Mouse (Mus musculus): ENCODE data around the gene Ropn1. TPM values are rescaled to one million over a fixed set of nuclear protein-coding genes. Genes with fewer than 3 reads are reported as not detected.
A peak's percentile ranks its signal among the peaks of the same experiment; 100 is the strongest.

The Ropn1 gene
- polyA plus RNA-seq, 1 experiment from 2014 or later, result not detected

DNA sequence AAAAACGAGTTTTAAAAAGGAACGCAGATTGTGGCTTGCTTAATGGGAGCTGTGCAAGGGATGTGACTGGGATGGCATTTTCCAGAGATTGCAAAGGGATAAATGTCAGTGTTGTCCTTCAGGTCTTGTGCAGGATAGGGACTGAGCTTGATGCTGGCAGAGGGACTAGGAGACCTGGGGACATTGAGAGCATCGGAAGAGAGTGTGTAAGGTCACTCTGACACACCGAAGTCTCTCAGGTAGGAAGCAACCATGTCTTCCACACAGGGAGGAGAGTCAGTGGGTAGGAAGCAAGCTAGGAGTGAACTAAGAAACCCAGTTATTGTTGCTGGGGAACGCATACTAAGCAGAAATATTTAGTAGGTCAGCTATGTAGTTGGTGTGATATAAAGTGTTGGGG lies 8.3 kb downstream of the Ropn1 start:
- H3K4me1 ChIP-seq, result peaks cover 12% of the 10 kb centered on the region
- no peaks in the 10 kb centered on the region for H3K27me3 ChIP-seq
- no peaks in the 10 kb centered on the region for H3K9me3 ChIP-seq
- peak; percentile 23; the same call in 1 of the 2 replicates for ATAC-seq (replicated peaks)
- peak overlapping the region; percentile 55 for H3K4me2 ChIP-seq (replicated peaks)
- H3K9ac ChIP-seq (replicated peaks), result peak overlapping the region; percentile 36
- WGBS, result 25% methylated on average over 5 of the region's 5 CpGs
- H3K27ac ChIP-seq (replicated peaks), result no peak overlapping the region
- peak overlapping the region; percentile 36 for H3K4me3 ChIP-seq
- H3K36me3 ChIP-seq, result no peaks in the 10 kb centered on the region

- peaks cover 12% of the 10 kb centered on the region for H3K4me1 ChIP-seq
- no peak overlapping the region for H3K27ac ChIP-seq (replicated peaks)
- no peak overlapping the region for H3K9ac ChIP-seq (replicated peaks)
- no peaks in the 10 kb centered on the region for H3K27me3 ChIP-seq
- H3K4me2 ChIP-seq (replicated peaks), result peak overlapping the region; percentile 55
- 0 out of 2 replicates have a peak, but pooled peaks have one; percentile 60 for ATAC-seq (replicated peaks)
- peak overlapping the region; percentile 36 for H3K4me3 ChIP-seq
- 44% methylated on average over 11 of the region's 11 CpGs for WGBS
- H3K36me3 ChIP-seq, result no peaks in the 10 kb centered on the region
- H3K9me3 ChIP-seq, result no peaks in the 10 kb centered on the region
Observed at GRCm38 (mm10) chr16:34658388-34658787, 8.7 kb downstream of the Ropn1 start.

DNA sequence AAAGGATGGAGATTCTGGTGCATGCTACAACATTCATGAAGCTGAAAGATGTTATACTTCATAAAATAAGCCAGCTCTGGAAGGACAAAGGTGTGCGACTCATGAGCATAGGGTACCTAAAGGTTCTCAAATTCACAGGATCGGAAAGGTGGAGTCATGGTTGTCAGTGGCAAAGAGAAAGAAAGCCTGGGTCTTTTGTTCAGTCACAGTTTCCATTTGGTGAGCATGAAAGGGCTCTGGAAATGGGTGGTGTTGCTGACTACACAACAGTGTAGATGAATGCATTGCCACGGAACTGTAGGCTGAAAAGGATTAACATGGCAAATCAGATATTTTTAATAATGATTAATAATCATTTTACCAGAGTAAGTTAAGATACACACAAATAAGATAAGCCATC lies 14.8 kb downstream of the Ropn1 start:
- Histone ChIP-seq H3K4me2 (replicated peaks) (no peak overlapping the region), H3K9ac (replicated peaks) (no peak overlapping the region), H3K4me3 (no peak overlapping the region), H3K9me3 (no peaks in the 10 kb centered on the region), H3K27me3 (0 out of 2 replicates have a peak, but pooled peaks cover 12% of the 10 kb centered on the region), H3K27ac (replicated peaks) (no peak overlapping the region), H3K4me1 (peaks cover 14% of the 10 kb centered on the region), H3K36me3 (no peaks in the 10 kb centered on the region)
- 59% methylated on average over 3 of the region's 3 CpGs for WGBS
- ATAC-seq (replicated peaks), result no peak

DNA sequence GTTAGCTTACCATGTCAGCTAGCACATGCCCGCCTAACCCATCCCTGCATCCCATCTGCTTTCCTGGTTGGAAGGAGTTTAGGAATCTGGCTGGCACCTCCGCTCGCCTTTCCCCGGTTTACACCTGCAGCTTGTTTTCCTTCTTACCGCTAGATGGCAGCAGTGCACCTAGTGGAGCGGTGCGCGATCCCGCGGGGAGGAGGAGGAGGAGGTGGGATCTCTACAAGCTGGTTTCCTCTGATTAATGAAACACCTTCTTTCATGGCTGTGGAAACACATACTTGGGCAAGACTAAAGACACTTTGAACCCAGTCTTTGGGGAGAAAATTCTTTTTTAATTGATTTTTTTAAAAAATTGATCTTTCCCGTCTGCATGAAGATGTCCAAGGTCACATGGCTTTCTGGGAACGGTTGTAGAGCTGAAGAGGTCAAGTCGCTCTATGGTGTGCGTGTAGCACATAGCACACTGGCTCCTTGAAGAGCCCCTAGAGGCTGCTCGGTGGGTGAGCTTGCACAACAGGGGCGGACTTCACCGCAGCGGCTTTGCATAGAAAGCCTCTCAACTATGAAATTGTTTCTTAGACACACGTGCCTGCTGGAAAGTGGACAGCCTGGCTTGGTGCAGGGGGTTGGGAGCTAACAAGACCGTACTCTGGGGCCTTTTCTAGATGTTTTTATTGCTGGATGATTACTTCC lies 17.5 kb downstream of the Ropn1 start:
- peak overlapping the region; percentile 33 for H3K4me2 ChIP-seq (replicated peaks)
- H3K27ac ChIP-seq (replicated peaks), result no peak overlapping the region
- no peaks in the 10 kb centered on the region for H3K9me3 ChIP-seq
- 3% methylated on average over 20 of the region's 20 CpGs for WGBS
- peaks cover 17% of the 10 kb centered on the region; the same call in 1 of the 2 replicates for H3K27me3 ChIP-seq
- peaks cover 18% of the 10 kb centered on the region for H3K4me1 ChIP-seq
- peak; percentile 85 for ATAC-seq (replicated peaks)
- peak overlapping the region; percentile 17; the same call in 1 of the 2 replicates for H3K4me3 ChIP-seq
- H3K9ac ChIP-seq (replicated peaks), result no peak overlapping the region
- H3K36me3 ChIP-seq, result no peaks in the 10 kb centered on the region

- Histone ChIP-seq H3K27me3 (peaks cover 21% of the 10 kb centered on the region; the same call in 1 of the 2 replicates), H3K9me3 (no peaks in the 10 kb centered on the region), H3K36me3 (no peaks in the 10 kb centered on the region), H3K4me1 (peaks cover 18% of the 10 kb centered on the region), H3K4me3 (no peak overlapping the region), H3K9ac (replicated peaks) (no peak overlapping the region), H3K4me2 (replicated peaks) (no peak overlapping the region), H3K27ac (replicated peaks) (no peak overlapping the region)
- ATAC-seq (replicated peaks), result no peak
- 78% methylated on average over 9 of the region's 9 CpGs for WGBS
Observed at GRCm38 (mm10) chr16:34668341-34668740, 18.6 kb downstream of the Ropn1 start.

DNA sequence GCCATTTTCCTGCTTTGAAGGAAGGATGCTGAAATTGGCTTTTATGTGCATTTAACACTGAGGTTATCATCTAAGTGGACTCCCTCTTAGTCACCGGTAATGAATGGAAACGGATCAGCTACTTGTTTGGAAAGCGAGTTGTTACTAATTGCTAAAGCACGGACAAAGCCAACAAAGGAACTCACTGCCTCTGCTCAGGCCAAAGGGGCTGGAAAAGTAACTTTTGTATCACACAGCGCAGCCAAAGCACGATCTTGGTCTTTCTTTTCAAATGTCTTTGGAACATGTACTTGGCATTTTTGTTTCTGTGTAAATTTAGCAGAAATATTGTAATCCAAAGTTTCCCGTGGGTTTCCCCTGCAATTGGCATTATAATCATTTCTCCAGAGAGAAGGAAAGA lies 22.2 kb downstream of the Ropn1 start:
- no peak for ATAC-seq (replicated peaks)
- H3K4me1 ChIP-seq, result peaks cover 16% of the 10 kb centered on the region
- H3K27ac ChIP-seq (replicated peaks), result no peak overlapping the region
- no peak overlapping the region for H3K9ac ChIP-seq (replicated peaks)
- H3K27me3 ChIP-seq, result peaks cover 22% of the 10 kb centered on the region; the same call in 1 of the 2 replicates
- no peaks in the 10 kb centered on the region for H3K9me3 ChIP-seq
- H3K4me3 ChIP-seq, result no peak overlapping the region
- no peaks in the 10 kb centered on the region for H3K36me3 ChIP-seq
- WGBS, result 12% methylated on average over 7 of the region's 7 CpGs
- no peak overlapping the region for H3K4me2 ChIP-seq (replicated peaks)

DNA sequence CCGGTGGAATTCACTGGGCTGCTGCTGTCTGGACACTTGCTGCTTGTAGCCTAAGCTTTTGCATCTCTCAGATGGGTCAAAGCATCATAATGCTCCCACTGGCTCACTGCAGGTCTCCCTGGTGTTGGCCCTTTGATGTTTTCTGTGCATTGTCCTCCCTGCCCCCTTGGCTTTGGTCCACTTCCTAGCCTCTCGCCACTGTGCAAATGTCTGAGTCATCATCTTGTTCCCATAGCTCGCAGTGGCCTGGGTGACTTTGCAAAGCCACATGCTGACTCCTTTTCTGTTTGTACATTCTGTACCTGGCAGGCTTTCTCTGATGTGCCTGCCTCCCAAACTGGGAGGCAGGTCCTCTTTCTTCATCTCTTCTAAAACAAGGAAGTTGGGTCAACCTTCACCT lies 23.1 kb downstream of the Ropn1 start:
- Histone ChIP-seq H3K27ac (replicated peaks) (no peak overlapping the region), H3K9ac (replicated peaks) (no peak overlapping the region), H3K27me3 (peaks cover 21% of the 10 kb centered on the region; the same call in 1 of the 2 replicates), H3K4me1 (peaks cover 10% of the 10 kb centered on the region), H3K4me3 (no peak overlapping the region), H3K36me3 (no peaks in the 10 kb centered on the region), H3K4me2 (replicated peaks) (no peak overlapping the region), H3K9me3 (no peaks in the 10 kb centered on the region)
- WGBS, result 55% methylated on average over 3 of the region's 3 CpGs
- ATAC-seq (replicated peaks), result no peak

- H3K4me1 ChIP-seq, result peaks cover 10% of the 10 kb centered on the region
- no peaks in the 10 kb centered on the region for H3K36me3 ChIP-seq
- no peak overlapping the region for H3K9ac ChIP-seq (replicated peaks)
- peaks cover 10% of the 10 kb centered on the region; the same call in 1 of the 2 replicates for H3K27me3 ChIP-seq
- no peak overlapping the region for H3K4me2 ChIP-seq (replicated peaks)
- H3K9me3 ChIP-seq, result no peaks in the 10 kb centered on the region
- no peak overlapping the region for H3K27ac ChIP-seq (replicated peaks)
- ATAC-seq (replicated peaks), result no peak
- 39% methylated on average over 6 of the region's 6 CpGs for WGBS
- no peak overlapping the region for H3K4me3 ChIP-seq
Observed at GRCm38 (mm10) chr16:34674365-34674764, 24.6 kb downstream of the Ropn1 start.

GRCm38 (mm10) chr16:34681823-34682222 lies 32.1 kb downstream of the Ropn1 start:
- no peaks in the 10 kb centered on the region for H3K36me3 ChIP-seq
- no peaks in the 10 kb centered on the region for H3K4me1 ChIP-seq
- H3K4me3 ChIP-seq, result no peak overlapping the region
- no peak overlapping the region for H3K4me2 ChIP-seq (replicated peaks)
- H3K27ac ChIP-seq (replicated peaks), result no peak overlapping the region
- no peak overlapping the region for H3K9ac ChIP-seq (replicated peaks)
- H3K9me3 ChIP-seq, result no peaks in the 10 kb centered on the region
- ATAC-seq (replicated peaks), result no peak
- no peaks in the 10 kb centered on the region for H3K27me3 ChIP-seq

DNA sequence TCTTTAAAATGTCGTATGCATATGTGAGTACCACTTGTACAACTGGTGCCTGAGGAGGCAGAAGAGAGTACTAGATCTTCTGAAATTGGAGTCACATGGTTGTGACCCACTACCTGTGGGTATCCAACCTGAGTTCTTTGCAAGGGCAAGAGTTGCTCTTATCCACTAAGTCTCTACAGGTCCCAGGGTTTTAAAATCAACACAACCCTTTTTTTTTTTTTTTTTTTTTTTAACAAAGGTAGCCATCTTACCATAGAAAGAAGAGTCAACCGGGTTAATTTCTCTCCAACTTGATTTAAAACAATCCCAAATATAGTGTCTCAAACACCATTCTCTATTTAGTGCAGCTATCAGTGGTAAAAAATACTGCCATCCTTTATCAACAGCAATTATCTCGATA lies 40.2 kb downstream of the Ropn1 start:
- peak overlapping the region; percentile 70 for H3K4me2 ChIP-seq (replicated peaks)

GRCm38 (mm10) chr16:34690334-34691144 lies 40.8 kb downstream of the Ropn1 start, which contains the start of gene Ccdc14:
Gene Ccdc14 (plus strand): TSS chr16:34690616.
- Histone ChIP-seq H3K36me3 (no peaks in the 10 kb centered on the region), H3K9ac (replicated peaks) (peak within 1 kb of the TSS; percentile 57), H3K4me3 (peak within 1 kb of the TSS; percentile 69), H3K4me2 (replicated peaks) (peak within 1 kb of the TSS; percentile 70), H3K27ac (replicated peaks) (peak within 1 kb of the TSS; percentile 85), H3K4me1 (peaks cover 8% of the 10 kb centered on the region), H3K9me3 (no peaks in the 10 kb centered on the region), H3K27me3 (no peaks in the 10 kb centered on the region)
- peak; percentile 93 for ATAC-seq (replicated peaks)
- WGBS, result under 1% methylated on average over 53 of the region's 53 CpGs

More for the DNA sequence above, 40.2 kb downstream of the Ropn1 start:
- peaks cover 8% of the 10 kb centered on the region for H3K4me1 ChIP-seq
- H3K9ac ChIP-seq (replicated peaks), result no peak overlapping the region
- H3K36me3 ChIP-seq, result no peaks in the 10 kb centered on the region
- H3K27ac ChIP-seq (replicated peaks), result peak overlapping the region; percentile 85; the same call in 1 of the 2 replicates
- ATAC-seq (replicated peaks), result peak; percentile 9; the same call in 1 of the 2 replicates
- 75% methylated on average over 3 of the region's 3 CpGs for WGBS
- peak overlapping the region; percentile 69 for H3K4me3 ChIP-seq
- no peaks in the 10 kb centered on the region for H3K9me3 ChIP-seq
- H3K27me3 ChIP-seq, result no peaks in the 10 kb centered on the region

GRCm38 (mm10) chr16:34691156-34691555 lies 41.4 kb downstream of the Ropn1 start:
- H3K4me3 ChIP-seq, result peak overlapping the region; percentile 69
- no peaks in the 10 kb centered on the region for H3K9me3 ChIP-seq
- H3K9ac ChIP-seq (replicated peaks), result peak overlapping the region; percentile 57
- no peaks in the 10 kb centered on the region; the same call in 1 of the 2 replicates for H3K36me3 ChIP-seq
- H3K27me3 ChIP-seq, result no peaks in the 10 kb centered on the region
- H3K27ac ChIP-seq (replicated peaks), result no peak overlapping the region
- 11% methylated on average over 11 of the region's 11 CpGs for WGBS
- ATAC-seq (replicated peaks), result no peak
- H3K4me1 ChIP-seq, result peaks cover 8% of the 10 kb centered on the region
- peak overlapping the region; percentile 70 for H3K4me2 ChIP-seq (replicated peaks)

All from forebrain, embryonic 15.5 days (tissue).